Comparison of ENCODE assay signal across 8 mouse cellular contexts in the genomic region with DNA sequence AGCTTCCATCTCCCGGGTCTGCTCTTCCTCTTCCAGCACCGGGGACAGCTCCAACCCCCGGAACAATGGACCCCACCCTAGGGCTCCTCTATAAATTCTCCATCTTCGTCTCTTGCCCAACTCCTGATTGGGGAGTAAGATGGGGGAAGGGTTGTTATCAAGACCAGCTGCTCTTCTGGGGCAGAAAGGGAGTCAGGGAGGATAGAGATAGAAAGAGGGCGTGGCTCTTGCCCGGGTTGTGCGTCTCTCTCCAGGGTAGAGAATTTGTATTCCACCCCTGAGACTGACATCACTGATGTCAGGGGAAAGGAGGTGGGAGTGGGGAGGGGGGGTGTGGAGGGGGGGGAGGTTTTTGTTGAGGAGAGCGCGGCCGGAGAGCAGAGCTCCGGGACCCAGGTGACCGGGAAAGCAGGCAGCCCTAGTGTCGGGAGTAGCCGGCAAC. TPM values are rescaled to one million over a fixed set of nuclear protein-coding genes. Genes with fewer than 3 reads are reported as not detected.
DNase-seq lines count a peak whose midpoint lies in the region; ATAC-seq and TF ChIP-seq lines count a peak whose summit lies in the region.

A gene (plus strand): TSS at position 315 of the 442 bp plus-strand sequence.

- H3K36me3 ChIP-seq in lung, embryonic 14.5 days (ENCODE audit: insufficient read depth), result no peaks in the 10 kb centered on the region
- peaks cover 12% of the 10 kb centered on the region; the same call in 1 of the 2 replicates for H3K36me3 ChIP-seq in hindbrain, embryonic 12.5 days
- no peaks in the 10 kb centered on the region for H3K36me3 ChIP-seq in limb, embryonic 10.5 days
- H3K36me3 ChIP-seq in neural tube, embryonic 14.5 days (ENCODE audit: control insufficient read depth, insufficient read depth, low read length), result peaks cover 6% of the 10 kb centered on the region; the same call in 1 of the 2 replicates

- DNase-seq in lung, embryonic 14.5 days, result peak; percentile 41
- no peak for DNase-seq in lung, postnatal 14 days
- peak; percentile 59 for DNase-seq in limb, embryonic 10.5 days (ENCODE audit: low spot score)
- no peak for DNase-seq in thymus, adult 18-20 months
- no peak for DNase-seq in thymus, postnatal 0 days (ENCODE audit: low spot score)

- ATAC-seq in lung, embryonic 14.5 days (ENCODE audit: insufficient read depth), result no peak
- peak; percentile 89 for ATAC-seq in hindbrain, embryonic 12.5 days (ENCODE audit: low FRiP score)
- ATAC-seq in neural tube, embryonic 14.5 days (ENCODE audit: low read depth), result peak; percentile 93

- no peaks in the 10 kb centered on the region for H3K9me3 ChIP-seq in lung, embryonic 14.5 days (ENCODE audit: low read depth, low read length)
- H3K9me3 ChIP-seq in hindbrain, embryonic 12.5 days (replicated peaks), result no peaks in the 10 kb centered on the region
- H3K9me3 ChIP-seq in limb, embryonic 10.5 days (replicated peaks), result no peaks in the 10 kb centered on the region
- no peaks in the 10 kb centered on the region for H3K9me3 ChIP-seq in neural tube, embryonic 14.5 days (ENCODE audit: control insufficient read depth, low read length)

- 2% methylated on average over 14 of the region's 14 CpGs for WGBS in lung, embryonic 14.5 days
- WGBS in hindbrain, embryonic 12.5 days, result 0% methylated on average over 10 of the region's 14 CpGs
- 0% methylated on average over 14 of the region's 14 CpGs for WGBS in limb, embryonic 10.5 days
- 1% methylated on average over 14 of the region's 14 CpGs for WGBS in neural tube, embryonic 14.5 days

- no peak within 1 kb of the TSS for H3K9ac ChIP-seq in lung, embryonic 14.5 days
- H3K9ac ChIP-seq in hindbrain, embryonic 12.5 days, result peak within 1 kb of the TSS; percentile 90
- peak within 1 kb of the TSS; percentile 88 for H3K9ac ChIP-seq in neural tube, embryonic 14.5 days (replicated peaks; ENCODE audit: low read depth, low read length)

- H3K4me3 ChIP-seq in lung, embryonic 14.5 days (ENCODE audit: low read depth, low read length), result no peak within 1 kb of the TSS
- peak within 1 kb of the TSS; percentile 97 for H3K4me3 ChIP-seq in cortical plate, adult 2 months (ENCODE audit: insufficient read depth, low read length)
- peak within 1 kb of the TSS; percentile 67 for H3K4me3 ChIP-seq in hindbrain, embryonic 12.5 days
- H3K4me3 ChIP-seq in limb, embryonic 10.5 days, result peak within 1 kb of the TSS; percentile 28; the same call in 1 of the 2 replicates
- peak within 1 kb of the TSS; percentile 63 for H3K4me3 ChIP-seq in neural tube, embryonic 14.5 days (ENCODE audit: low read depth, low read length)

- no peak within 1 kb of the TSS for H3K4me2 ChIP-seq in lung, embryonic 14.5 days
- peak within 1 kb of the TSS; percentile 82 for H3K4me2 ChIP-seq in hindbrain, embryonic 12.5 days (replicated peaks)
- peak within 1 kb of the TSS; percentile 57 for H3K4me2 ChIP-seq in neural tube, embryonic 14.5 days (ENCODE audit: low read depth, low read length)

- TF ChIP-seq CTCF in lung, embryonic 14.5 days (IDR thresholded peaks at IDR 0.05; ENCODE audit: low read depth), result no peak
- no peak for TF ChIP-seq CTCF in cortical plate, adult 2 months (IDR thresholded peaks at IDR 0.05; ENCODE audit: extremely low read depth, insufficient read depth, low read length)

- peaks cover 2% of the 10 kb centered on the region; the same call in 1 of the 2 replicates for H3K4me1 ChIP-seq in lung, embryonic 14.5 days (ENCODE audit: insufficient read depth)
- H3K4me1 ChIP-seq in cortical plate, adult 2 months (ENCODE audit: control insufficient read depth, insufficient read depth, low read length), result peaks cover 12% of the 10 kb centered on the region
- peaks cover 52% of the 10 kb centered on the region for H3K4me1 ChIP-seq in hindbrain, embryonic 12.5 days
- H3K4me1 ChIP-seq in limb, embryonic 10.5 days, result peaks cover 47% of the 10 kb centered on the region
- peaks cover 28% of the 10 kb centered on the region for H3K4me1 ChIP-seq in neural tube, embryonic 14.5 days (ENCODE audit: control insufficient read depth, insufficient read depth, low read length)

- H3K27me3 ChIP-seq in lung, embryonic 14.5 days (ENCODE audit: insufficient read depth, low read length), result peaks cover 13% of the 10 kb centered on the region
- H3K27me3 ChIP-seq in hindbrain, embryonic 12.5 days, result peaks cover 11% of the 10 kb centered on the region; the same call in 1 of the 2 replicates
- peaks cover 48% of the 10 kb centered on the region for H3K27me3 ChIP-seq in limb, embryonic 10.5 days (ENCODE audit: low read depth, poor library complexity, severe bottlenecking)
- no peaks in the 10 kb centered on the region; the same call in 1 of the 2 replicates for H3K27me3 ChIP-seq in neural tube, embryonic 14.5 days (ENCODE audit: control insufficient read depth, insufficient read depth, low read length)

- H3K27ac ChIP-seq in lung, embryonic 14.5 days (ENCODE audit: low read depth), result no peak within 1 kb of the TSS
- peak within 1 kb of the TSS; percentile 97 for H3K27ac ChIP-seq in cortical plate, adult 2 months (ENCODE audit: insufficient read depth, low read length)
- H3K27ac ChIP-seq in hindbrain, embryonic 12.5 days, result peak within 1 kb of the TSS; percentile 93
- no peak within 1 kb of the TSS for H3K27ac ChIP-seq in limb, embryonic 10.5 days
- H3K27ac ChIP-seq in neural tube, embryonic 14.5 days (ENCODE audit: low read depth, low read length), result peak within 1 kb of the TSS; percentile 88

- TF ChIP-seq POLR2A in cortical plate, adult 2 months (IDR thresholded peaks at IDR 0.05; ENCODE audit: extremely low read depth, insufficient read depth, low read length), result peak; percentile 54; the same call in 1 of the 2 replicates

RNA-seq across cellular contexts. Expression of the gene that starts here (rescaled TPM):
- polyA plus RNA-seq in lung, embryonic 14.5 days (2014; fragmentation: Nextera tagmentation; extraction: Ambion mirVana), result 0.99 and 2.0 TPM in 2 replicates
- 314 and 357 TPM in 2 replicates for polyA plus RNA-seq in cortical plate, adult 2 months (2012; rRNA removed)
- polyA plus RNA-seq in hindbrain, embryonic 12.5 days (2016; fragmentation: Nextera tagmentation; extraction: Ambion mirVana), result 196 and 207 TPM in 2 replicates
- polyA plus RNA-seq in limb, embryonic 10.5 days (2016; fragmentation: Nextera tagmentation; extraction: Ambion mirVana), result 1.4 and 1.5 TPM in 2 replicates
- 232 and 319 TPM in 2 replicates for polyA plus RNA-seq in neural tube, embryonic 14.5 days (2014; fragmentation: Nextera tagmentation; extraction: Ambion mirVana)
- 0.39 and 0.74 TPM in 2 replicates for polyA plus RNA-seq in thymus, postnatal 0 days (2015; fragmentation: Nextera tagmentation; extraction: Ambion mirVana)

Comparison
In these comparisons a context has a peak if more than half of its experiments do, and no peak if none do; other contexts are left out.
1. RNA of the gene that starts here (polyA plus RNA-seq): 232 to 319 TPM in neural tube, embryonic 14.5 days, 314 to 357 TPM in cortical plate, adult 2 months and 196 to 207 TPM in hindbrain, embryonic 12.5 days; 1.4 to 1.5 TPM in limb, embryonic 10.5 days, 0.99 to 2.0 TPM in lung, embryonic 14.5 days and 0.39 to 0.74 TPM in thymus, postnatal 0 days; every median in the first group is over 10 times any median in the second.
2. DNase-seq: peak in lung, embryonic 14.5 days (single experiment) and limb, embryonic 10.5 days (single experiment); none in lung, postnatal 14 days (single experiment), thymus, adult 18-20 months (0 of 2) and thymus, postnatal 0 days (single experiment).
3. H3K27ac ChIP-seq: peak in cortical plate, adult 2 months (single experiment), hindbrain, embryonic 12.5 days (single experiment) and neural tube, embryonic 14.5 days (single experiment); none in lung, embryonic 14.5 days (single experiment) and limb, embryonic 10.5 days (single experiment).